Mouse (Mus musculus) ZHBTc4 (cell line): ENCODE measurements around the gene Nosip.

Source experiments
- DNase-seq: peaks from one replicate; pipeline ENCODE4 v3.0.0-alpha.2; 2011; ENCODE audit warnings: low read depth, low spot score

The Nosip gene

DNA sequence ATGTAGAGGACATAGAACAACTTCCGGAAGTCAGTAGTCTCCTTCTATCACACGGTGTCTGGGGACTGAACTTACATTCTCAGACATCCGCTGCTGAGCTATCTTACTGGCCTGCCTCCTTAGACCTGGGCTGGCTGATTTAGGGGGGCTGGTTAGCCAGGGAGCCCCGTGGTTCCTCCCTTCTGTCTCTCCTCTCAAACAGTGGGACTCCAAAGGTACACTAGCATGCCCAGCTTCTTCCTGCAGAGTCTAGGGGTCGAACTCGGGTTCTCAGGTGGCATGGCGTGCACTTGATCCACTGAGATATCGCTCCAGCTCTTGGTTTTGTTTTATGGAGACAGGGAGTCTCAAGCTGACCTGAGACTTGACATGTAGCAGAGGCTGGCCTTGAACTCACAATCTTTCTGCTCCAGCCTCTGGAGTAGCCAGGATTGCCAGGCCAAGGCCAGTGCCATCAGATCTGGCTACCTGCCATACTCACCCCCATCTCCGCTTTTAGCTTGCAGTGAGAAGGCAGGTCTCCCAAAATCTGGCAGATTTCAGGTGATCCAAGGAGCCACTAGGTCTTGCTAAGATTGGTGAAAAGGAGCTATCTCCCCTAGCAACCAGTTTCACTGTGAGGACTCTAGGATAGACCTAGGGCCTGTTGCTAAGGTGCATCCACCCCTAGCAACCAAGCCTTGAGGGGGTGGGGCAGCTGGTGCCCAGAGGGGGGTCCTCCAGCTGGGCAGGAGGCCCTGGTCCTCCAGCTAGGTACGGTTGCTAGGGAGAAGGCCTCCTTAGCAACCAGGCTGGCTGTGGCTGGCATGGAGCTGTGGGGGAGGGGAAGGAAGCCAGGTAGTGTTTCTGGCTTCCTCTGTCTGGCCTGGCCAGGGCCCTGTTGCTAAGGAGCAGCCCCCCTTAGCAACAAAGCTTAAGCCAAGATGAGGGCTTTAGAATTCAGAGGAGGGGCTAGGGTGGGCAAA is 3.3 kb upstream of the Nosip start:
- no peak for DNase-seq

DNA sequence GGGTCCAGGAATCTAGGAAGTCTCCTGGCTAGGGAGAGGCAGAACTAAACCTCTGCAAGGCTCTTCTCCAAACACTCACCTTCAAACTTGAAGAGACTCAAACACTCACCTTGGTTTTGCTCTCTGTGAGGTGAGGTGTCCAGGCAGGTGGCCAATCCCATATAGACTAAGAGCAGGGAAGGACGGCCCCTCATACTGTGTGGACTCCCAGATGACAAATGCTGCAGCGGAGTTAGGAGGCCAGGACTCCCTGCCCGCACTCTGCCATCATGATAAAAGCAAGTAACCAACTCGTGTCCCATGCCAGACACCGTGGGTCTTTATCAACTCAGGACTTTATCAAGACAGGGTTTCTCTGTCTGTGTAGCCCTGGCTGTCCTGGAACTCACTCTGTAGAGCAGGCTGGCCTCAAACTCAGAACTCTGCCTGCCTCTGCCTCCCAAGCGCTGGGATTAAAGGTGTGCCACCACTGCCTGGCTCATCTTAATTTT is 1.6 kb upstream of the Nosip start:
- no peak for DNase-seq

GRCm38 (mm10) chr7:45061532-45062075 is 625 bp upstream of the Nosip start:
- DNase-seq: peak; percentile 65

- no peak for DNase-seq
Measured at GRCm38 (mm10) chr7:45067190-45067999, 5.2 kb downstream of the Nosip start.

DNA sequence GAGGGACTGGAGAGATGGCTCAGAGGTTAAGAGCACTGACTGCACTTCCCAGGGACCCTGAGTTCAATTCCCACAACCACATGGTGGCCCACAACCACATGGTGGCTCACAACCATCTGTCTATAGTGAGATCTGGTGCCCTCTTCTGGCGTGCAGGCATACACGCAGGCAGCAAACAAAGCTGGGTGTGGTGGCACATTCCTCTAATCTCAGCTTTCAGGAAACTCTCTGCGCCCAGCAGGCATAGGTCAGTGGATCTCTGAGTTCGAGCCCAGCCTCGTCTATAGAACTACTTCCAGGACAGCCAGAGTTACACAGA is 5.7 kb downstream of the Nosip start:
- DNase-seq: peak; percentile 94

DNA sequence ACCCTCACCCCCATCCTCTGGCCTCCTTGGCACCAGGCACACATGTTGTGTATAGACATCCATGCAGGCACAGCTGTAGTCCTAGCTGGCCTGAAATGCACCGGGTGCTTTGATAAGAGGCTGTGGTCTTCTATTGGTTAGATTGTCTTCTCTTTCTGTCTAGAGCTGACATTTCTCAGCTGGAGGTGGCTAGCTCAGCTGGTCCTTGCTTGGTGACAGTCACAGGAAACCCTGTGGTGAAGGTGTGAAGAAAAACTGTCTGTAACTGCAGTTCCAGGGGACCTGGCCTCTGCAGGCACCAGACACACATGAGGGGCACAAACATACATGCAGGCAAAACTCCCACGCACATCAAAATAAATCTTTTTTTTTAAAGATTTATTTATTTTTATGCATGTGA is 7.4 kb downstream of the Nosip start:
- no peak for DNase-seq

GRCm38 (mm10) chr7:45072230-45072629 is 10.0 kb downstream of the Nosip start:
- DNase-seq: peak; percentile 80

DNA sequence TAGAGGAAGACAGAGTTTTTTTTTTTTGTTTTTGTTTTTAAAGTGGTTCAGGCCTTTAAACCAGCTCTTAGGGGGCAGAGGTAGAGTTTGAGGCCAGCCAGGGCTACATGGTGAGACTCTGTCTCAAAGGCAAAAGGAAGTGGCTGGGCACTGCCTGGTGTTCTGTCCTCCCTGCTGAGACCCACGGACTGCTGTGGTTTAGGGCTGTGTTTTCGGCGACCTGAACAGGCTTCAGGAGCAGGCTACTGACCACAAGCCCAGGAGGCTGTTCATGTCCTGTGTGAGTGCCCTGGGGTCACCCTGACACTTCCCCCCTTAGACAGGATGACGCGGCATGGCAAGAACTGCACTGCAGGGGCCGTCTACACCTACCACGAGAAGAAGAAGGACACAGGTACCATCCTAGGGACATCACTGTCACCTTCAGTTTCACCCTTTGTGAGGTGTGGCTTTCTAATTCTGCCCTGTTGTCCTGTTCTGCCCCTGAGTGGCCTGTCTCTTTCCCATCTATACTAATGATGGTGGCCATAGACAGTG is 11.0 kb downstream of the Nosip start:
- no peak for DNase-seq

DNA sequence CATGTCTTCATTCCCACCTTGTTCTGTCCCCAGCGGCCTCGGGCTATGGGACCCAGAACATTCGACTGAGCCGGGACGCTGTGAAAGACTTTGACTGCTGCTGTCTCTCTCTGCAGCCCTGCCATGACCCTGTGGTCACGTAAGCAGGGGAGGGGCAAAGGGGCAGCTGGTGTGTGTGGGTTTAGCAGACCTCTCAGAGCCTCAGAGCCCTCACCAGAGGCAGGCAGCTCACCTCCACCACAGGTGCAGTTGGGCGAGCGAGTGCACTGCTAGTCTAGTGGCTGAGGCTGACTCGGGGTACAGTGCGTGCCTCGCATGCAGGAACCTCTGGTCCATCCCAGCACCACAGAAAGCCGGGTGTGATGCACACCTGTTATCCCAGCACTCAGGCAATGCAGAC is 11.7 kb downstream of the Nosip start:
- no peak for DNase-seq

DNA sequence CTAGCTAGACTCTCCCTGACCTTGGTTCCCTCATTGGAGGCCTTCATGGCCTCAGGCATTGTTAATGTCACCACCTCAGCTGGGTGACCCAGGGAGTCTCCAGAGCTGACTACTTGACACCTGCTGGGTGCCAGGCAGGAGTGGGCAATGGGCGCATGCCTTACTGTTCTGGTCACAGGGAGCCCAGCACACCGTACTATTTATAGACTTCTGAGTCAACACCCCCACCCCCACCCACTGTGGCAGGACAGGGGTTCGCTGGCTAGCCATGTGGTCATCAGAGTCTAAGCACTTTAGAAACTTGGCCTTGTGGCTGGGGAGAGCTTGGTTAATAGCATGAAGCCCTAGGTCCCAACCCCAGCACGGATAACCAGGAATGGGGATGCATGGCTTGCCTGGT is 13.2 kb downstream of the Nosip start:
- DNase-seq: no peak

DNA sequence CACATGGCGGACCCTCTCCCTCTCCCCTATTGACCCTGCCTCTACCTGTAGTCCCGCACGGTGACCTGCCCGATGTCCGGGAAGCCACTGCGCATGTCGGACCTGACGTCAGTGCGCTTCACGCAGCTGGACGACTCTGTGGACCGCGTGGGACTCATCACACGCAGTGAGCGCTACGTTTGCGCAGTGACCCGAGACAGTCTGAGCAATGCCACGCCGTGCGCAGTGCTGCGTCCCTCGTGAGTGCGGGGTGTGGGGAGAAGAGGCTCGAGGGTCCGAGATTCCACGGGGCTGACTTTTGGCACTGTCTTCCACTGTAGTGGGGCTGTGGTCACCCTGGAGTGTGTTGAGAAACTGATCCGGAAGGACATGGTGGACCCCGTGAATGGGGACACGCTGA is 14.3 kb downstream of the Nosip start:
- no peak for DNase-seq

DNA sequence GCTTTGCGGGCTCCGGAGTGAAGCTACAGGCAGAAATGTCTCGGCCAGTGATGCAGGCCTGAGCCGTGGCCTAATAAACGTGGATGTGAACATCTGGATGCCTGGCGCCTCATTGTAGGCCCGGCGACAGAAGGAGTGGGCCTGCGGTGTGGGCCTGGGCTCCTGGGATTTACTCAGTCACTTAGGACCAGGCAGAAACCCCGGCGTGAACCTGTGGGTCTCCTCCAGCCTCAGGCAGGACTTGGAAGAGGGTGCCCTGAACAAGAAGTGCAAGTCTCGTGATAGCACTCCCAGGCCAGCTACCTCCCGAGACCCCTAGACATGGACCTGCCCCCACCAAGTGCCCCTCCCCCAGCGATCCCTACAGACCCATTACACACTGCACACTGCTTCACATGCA is 15.1 kb downstream of the Nosip start:
- DNase-seq: no peak

GRCm38 (mm10) chr7:45077829-45078228 is 15.6 kb downstream of the Nosip start:
- DNase-seq: no peak

DNA sequence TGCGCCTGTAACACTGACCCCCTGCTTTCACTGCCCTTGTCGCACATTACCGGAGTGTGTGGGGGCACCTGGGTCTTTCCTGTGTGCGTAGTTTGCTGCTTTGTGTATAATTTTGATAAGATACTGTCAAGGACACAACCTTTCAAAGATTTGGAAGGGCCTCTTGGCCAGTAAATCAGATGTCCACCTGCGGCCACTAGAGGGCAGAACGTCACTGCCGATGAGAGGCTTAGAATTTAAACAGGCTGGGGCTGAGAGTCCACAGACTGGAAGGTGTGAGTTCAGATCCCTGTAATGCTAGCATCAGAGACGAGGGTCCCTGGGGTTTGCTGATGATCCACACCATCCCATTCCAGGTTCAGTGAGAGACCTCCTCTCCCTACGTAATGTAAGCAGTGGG is 16.3 kb downstream of the Nosip start:
- peak; percentile 83 for DNase-seq

- peak; percentile 90 for DNase-seq
Measured at GRCm38 (mm10) chr7:45079856-45080255, 17.6 kb downstream of the Nosip start.

DNA sequence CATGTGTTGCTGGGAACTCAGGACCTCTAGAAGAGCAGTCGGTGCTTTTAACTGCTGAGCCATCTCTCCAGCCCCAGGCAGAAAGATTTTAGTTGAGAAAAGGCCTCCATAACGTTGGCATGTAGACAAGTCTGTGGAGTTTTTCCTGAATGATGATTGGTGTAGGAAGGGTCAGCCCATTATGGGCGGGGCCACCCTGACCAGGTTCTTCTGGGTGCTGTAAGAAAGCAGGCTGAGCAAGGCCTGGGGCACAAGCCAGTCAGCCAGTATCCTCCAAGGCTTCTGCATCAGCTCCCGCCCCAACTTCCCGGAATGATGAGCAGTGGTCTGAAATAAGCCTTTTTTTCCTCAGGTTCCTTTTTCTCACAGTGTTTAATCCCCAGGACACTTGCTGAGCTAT is 18.8 kb downstream of the Nosip start:
- DNase-seq: peak; percentile 67

GRCm38 (mm10) chr7:45082401-45083299 is 20.4 kb downstream of the Nosip start:
- DNase-seq: peak; percentile 72

DNA sequence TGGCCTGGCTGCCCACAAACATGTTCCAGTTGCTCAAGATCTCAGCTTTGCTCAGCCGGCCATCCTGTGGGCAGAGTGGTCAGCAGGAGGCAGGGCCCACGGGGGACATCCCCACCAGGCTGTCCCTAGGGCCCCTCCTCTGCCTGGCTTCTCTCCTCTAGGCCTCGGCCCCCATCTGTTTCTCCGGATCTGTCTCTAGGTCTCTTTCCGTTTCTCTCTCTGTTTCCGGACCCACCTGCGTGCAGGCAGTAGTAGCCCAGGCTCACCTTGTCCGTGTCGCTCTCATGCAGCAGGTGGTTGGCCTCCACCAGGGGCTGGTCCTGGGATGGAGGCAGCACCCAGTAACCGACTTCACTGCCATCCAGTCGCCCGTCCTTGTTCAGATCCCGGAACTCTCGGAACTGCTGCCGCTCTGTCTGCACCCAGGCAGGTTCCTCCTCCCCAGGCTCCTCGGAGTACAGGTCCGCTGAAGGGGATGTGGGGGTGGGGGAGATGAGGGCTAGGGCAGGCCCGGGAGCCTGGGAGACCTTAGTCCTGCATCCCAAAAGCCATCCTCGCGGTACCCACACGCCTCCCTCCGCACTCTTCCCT is 21.2 kb downstream of the Nosip start:
- no peak for DNase-seq

DNA sequence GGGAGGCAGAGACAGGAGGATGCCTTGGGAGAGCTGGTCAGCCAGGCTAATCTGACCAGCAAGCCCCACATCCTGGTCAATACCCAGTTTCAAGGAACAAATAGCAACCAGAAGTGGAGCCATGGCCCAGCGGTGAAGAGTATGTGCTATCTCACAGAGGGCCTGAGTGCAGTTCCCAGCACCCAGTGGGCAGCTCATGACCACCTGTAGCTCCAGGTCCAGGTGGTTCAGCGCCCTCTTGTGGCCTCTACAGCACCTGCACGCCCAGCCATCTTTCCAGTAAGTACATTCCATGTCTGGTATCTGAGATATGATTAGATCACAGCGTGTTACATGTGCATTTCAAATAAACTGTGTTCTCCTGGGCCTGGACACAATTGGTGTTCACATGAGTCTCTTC is 23.9 kb downstream of the Nosip start:
- peak; percentile 66 for DNase-seq

- DNase-seq: peak; percentile 63
Measured at GRCm38 (mm10) chr7:45088597-45088996, 26.4 kb downstream of the Nosip start.
